Mouse (Mus musculus) G1E (cell line): ENCODE measurements around the gene Babam1. TPM values are rescaled to one million over a fixed set of nuclear protein-coding genes. Genes with fewer than 3 reads are reported as not detected.

Experiments used
- ATAC-seq: 2 replicates; pipeline ENCODE4 v1.8.0; 2016; ENCODE audit warnings: mild to moderate bottlenecking; ENCODE audit not compliant: insufficient number of reproducible peaks, poor library complexity, low FRiP score, severe bottlenecking; ENCODE audit errors: extremely low read depth
- DNase-seq: peaks from one replicate; pipeline ENCODE4 v3.0.0; 2012; ENCODE audit warnings: low spot score
- H3K27me3 ChIP-seq: 2 replicates; pipeline ENCODE4 v1.6.1; 2012; ENCODE audit warnings: mild to moderate bottlenecking, low read length, inconsistent platforms; ENCODE audit not compliant: insufficient read depth
- H3K36me3 ChIP-seq: replicated peaks from 2 replicates; pipeline ENCODE3; 2012; ENCODE audit warnings: mild to moderate bottlenecking, inconsistent platforms
- H3K4me1 ChIP-seq: 2 replicates; pipeline ENCODE4 v1.6.1; 2012; ENCODE audit warnings: low read depth, low read length, inconsistent platforms, mixed read lengths; ENCODE audit not compliant: insufficient read depth
- H3K4me3 ChIP-seq: 2 replicates; pipeline ENCODE4 v1.5.1; 2012; ENCODE audit warnings: low read depth, mild to moderate bottlenecking, inconsistent platforms, low read length, moderate library complexity, mixed read lengths
- H3K9me3 ChIP-seq: replicated peaks from 2 replicates; pipeline ENCODE4 v1.6.1; 2012; ENCODE audit warnings: inconsistent platforms
- CTCF ChIP-seq: IDR thresholded peaks from 2 replicates; pipeline ENCODE4 v1.5.1; 2012; ENCODE audit warnings: low read depth, low read length, inconsistent platforms, mixed read lengths
- GATA1 ChIP-seq: IDR thresholded peaks from 2 replicates; pipeline ENCODE4 v1.6.1; 2012; ENCODE audit warnings: borderline replicate concordance, low read length, inconsistent platforms, mixed read lengths
- GATA2 ChIP-seq: IDR thresholded peaks from 2 replicates; pipeline ENCODE4 v1.6.1; 2012; ENCODE audit warnings: low read depth, low read length, inconsistent platforms, borderline replicate concordance
- POLR2AphosphoS5 ChIP-seq: IDR thresholded peaks from 2 replicates; pipeline ENCODE4 v1.6.1; 2012; ENCODE audit warnings: low read depth, low read length, inconsistent platforms; ENCODE audit not compliant: insufficient replicate concordance
- TAL1 ChIP-seq: conservative IDR thresholded peaks from 2 replicates; pipeline ENCODE4 v1.6.1; 2012; ENCODE audit warnings: low read depth, low read length, inconsistent platforms, mixed read lengths
- polyA plus RNA-seq: library from polyadenylated mRNA; stranded (reverse); fragments of >175 nt; gene quantifications from 2 replicates; pipeline ENCODE4 v1.2.3, GENCODE M21; 2012
- total RNA-seq, 2 experiments: library from RNA; stranded (forward) in 1 of 2; stranded (reverse) in 1 of 2; fragments of 200-1000 nt in 1 of 2; fragments of >200 nt in 1 of 2; fragmentation: Nextera tagmentation in 1 of 2; gene quantifications; 2 replicates each; pipeline ENCODE4 v1.2.3; 2014 to 2017

Gene Babam1
- total and polyA plus RNA-seq, 3 experiments = 58.4 to 106 (median 92.1) TPM

DNA sequence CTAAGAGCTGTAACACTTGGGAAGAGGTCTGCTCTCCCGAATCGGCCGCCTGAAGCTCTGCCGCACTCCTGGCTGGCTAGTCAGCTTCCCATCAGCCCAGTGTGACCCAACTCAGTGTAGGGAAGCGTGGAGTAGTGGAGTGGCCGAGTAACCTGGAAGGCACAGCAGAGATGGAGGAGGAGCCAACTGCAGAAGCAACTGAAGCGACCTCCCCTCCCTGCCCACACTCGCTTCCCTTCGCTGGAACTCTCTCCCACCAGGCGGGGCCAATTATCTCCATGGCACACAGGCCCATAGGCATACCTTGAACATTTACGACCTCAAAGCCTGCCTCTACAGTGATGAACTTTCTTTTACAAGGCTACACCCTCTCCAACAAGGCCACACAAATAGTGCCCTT, 55.1 kb downstream of the Babam1 start:
- Histone ChIP-seq H3K4me3 (no peak overlapping the region; the same call in 1 of the 2 replicates), H3K9me3 (no peaks in the 10 kb centered on the region), H3K36me3 (peaks cover 2% of the 10 kb centered on the region), H3K4me1 (peaks cover 9% of the 10 kb centered on the region), H3K27me3 (peaks cover 41% of the 10 kb centered on the region)
- no peak for DNase-seq
- TF ChIP-seq TAL1 (no peak), POLR2AphosphoS5 (no peak), GATA2 (no peak)
- no peak for ATAC-seq

DNA sequence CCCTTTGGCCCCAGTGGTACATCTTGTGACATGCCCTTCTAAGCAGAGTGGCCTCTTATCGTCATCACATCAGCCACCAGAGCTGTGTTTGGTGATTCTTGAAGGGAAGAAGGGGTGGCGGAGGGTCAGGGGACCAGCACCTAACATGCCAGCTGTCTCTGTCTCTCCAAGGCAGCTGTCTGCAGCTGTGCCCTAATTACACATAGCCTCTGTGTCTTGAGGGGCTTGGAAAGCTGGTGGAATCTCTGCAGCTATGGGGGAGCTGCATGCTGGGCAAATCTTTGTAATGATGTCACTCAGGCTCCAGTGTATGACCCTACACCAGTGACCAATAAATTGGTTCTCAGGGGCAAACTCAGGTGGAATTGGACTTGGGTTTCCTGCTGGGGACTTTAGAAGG, 56.0 kb downstream of the Babam1 start:
- no peak overlapping the region for H3K4me3 ChIP-seq
- H3K27me3 ChIP-seq = peaks cover 36% of the 10 kb centered on the region
- no peak for TF ChIP-seq GATA2
- no peak for TF ChIP-seq TAL1
- no peak for TF ChIP-seq GATA1
- TF ChIP-seq CTCF = no peak
- no peak for TF ChIP-seq POLR2AphosphoS5
- peaks cover 18% of the 10 kb centered on the region for H3K4me1 ChIP-seq
- DNase-seq (no peak), ATAC-seq (no peak)
- H3K9me3 ChIP-seq = no peaks in the 10 kb centered on the region
- H3K36me3 ChIP-seq = peaks cover 9% of the 10 kb centered on the region

Other genes with a start within 250 kb of the Babam1 start
Only the 20 nearest of the 22 such genes appear.
- 40.0 and 44.7 TPM in 2 replicates for gene Myo9b, start 124.1 kb upstream of the Babam1 start, total RNA-seq (2014; fragmentation: Nextera tagmentation)
- gene Myo9b, start 124.1 kb upstream of the Babam1 start, total RNA-seq (2017) = 43.9 and 46.2 TPM in 2 replicates
- gene Myo9b, start 124.1 kb upstream of the Babam1 start, polyA plus RNA-seq = 58.6 TPM in 2 replicates
- 17.8 and 18.3 TPM in 2 replicates for gene Haus8, start 123.9 kb upstream of the Babam1 start, total RNA-seq (2014; fragmentation: Nextera tagmentation)
- 50.2 and 51.1 TPM in 2 replicates for gene Haus8, start 123.9 kb upstream of the Babam1 start, total RNA-seq (2017)
- 18.1 and 25.5 TPM in 2 replicates for gene Haus8, start 123.9 kb upstream of the Babam1 start, polyA plus RNA-seq
- 23.3 and 34.5 TPM in 2 replicates for gene Use1, start 30.0 kb upstream of the Babam1 start, total RNA-seq (2014; fragmentation: Nextera tagmentation)
- gene Use1, start 30.0 kb upstream of the Babam1 start, total RNA-seq (2017) = 70.8 and 81.0 TPM in 2 replicates
- 151 and 198 TPM in 2 replicates for gene Use1, start 30.0 kb upstream of the Babam1 start, polyA plus RNA-seq
- 4.7 and 6.2 TPM in 2 replicates for gene Ocel1, start 25.6 kb upstream of the Babam1 start, total RNA-seq (2014; fragmentation: Nextera tagmentation)
- gene Ocel1, start 25.6 kb upstream of the Babam1 start, total RNA-seq (2017) = 18.0 and 25.8 TPM in 2 replicates
- gene Ocel1, start 25.6 kb upstream of the Babam1 start, polyA plus RNA-seq = 32.3 and 37.6 TPM in 2 replicates
- 6.4 and 8.6 TPM in 2 replicates for gene Nr2f6, start 14.9 kb upstream of the Babam1 start, total RNA-seq (2014; fragmentation: Nextera tagmentation)
- 9.7 and 17.0 TPM in 2 replicates for gene Nr2f6, start 14.9 kb upstream of the Babam1 start, total RNA-seq (2017)
- 36.0 and 47.8 TPM in 2 replicates for gene Nr2f6, start 14.9 kb upstream of the Babam1 start, polyA plus RNA-seq
- gene Ushbp1, start 1.1 kb upstream of the Babam1 start, total RNA-seq (2014; fragmentation: Nextera tagmentation) = not detected in 2 replicates
- gene Ushbp1, start 1.1 kb upstream of the Babam1 start, total RNA-seq (2017) = 0.06 and 0.11 TPM in 2 replicates
- gene Ushbp1, start 1.1 kb upstream of the Babam1 start, polyA plus RNA-seq = 0.08 and 0.09 TPM in 2 replicates
- gene Ankle1, start 9.1 kb downstream of the Babam1 start, total RNA-seq (2014; fragmentation: Nextera tagmentation) = 5.9 and 16.2 TPM in 2 replicates
- 9.8 and 12.1 TPM in 2 replicates for gene Ankle1, start 9.1 kb downstream of the Babam1 start, total RNA-seq (2017)
- gene Ankle1, start 9.1 kb downstream of the Babam1 start, polyA plus RNA-seq = 13.7 and 15.1 TPM in 2 replicates
- gene Abhd8, start 66.8 kb downstream of the Babam1 start, total RNA-seq (2014; fragmentation: Nextera tagmentation) = 2.6 and 3.9 TPM in 2 replicates
- gene Abhd8, start 66.8 kb downstream of the Babam1 start, total RNA-seq (2017) = 4.5 and 5.0 TPM in 2 replicates
- gene Abhd8, start 66.8 kb downstream of the Babam1 start, polyA plus RNA-seq = 17.0 and 20.9 TPM in 2 replicates
- 42.0 and 65.5 TPM in 2 replicates for gene Mrpl34, start 68.1 kb downstream of the Babam1 start, total RNA-seq (2014; fragmentation: Nextera tagmentation)
- 68.2 and 74.9 TPM in 2 replicates for gene Mrpl34, start 68.1 kb downstream of the Babam1 start, total RNA-seq (2017)
- 149 and 161 TPM in 2 replicates for gene Mrpl34, start 68.1 kb downstream of the Babam1 start, polyA plus RNA-seq
- 51.9 and 56.2 TPM in 2 replicates for gene Dda1, start 72.3 kb downstream of the Babam1 start, total RNA-seq (2014; fragmentation: Nextera tagmentation)
- gene Dda1, start 72.3 kb downstream of the Babam1 start, total RNA-seq (2017) = 16.2 and 19.6 TPM in 2 replicates
- gene Dda1, start 72.3 kb downstream of the Babam1 start, polyA plus RNA-seq = 209 and 288 TPM in 2 replicates
- gene Ano8, start 89.1 kb downstream of the Babam1 start, total RNA-seq (2014; fragmentation: Nextera tagmentation) = 0.97 and 1.1 TPM in 2 replicates
- 2.1 and 2.5 TPM in 2 replicates for gene Ano8, start 89.1 kb downstream of the Babam1 start, total RNA-seq (2017)
- gene Ano8, start 89.1 kb downstream of the Babam1 start, polyA plus RNA-seq = 1.4 and 1.5 TPM in 2 replicates
- gene Gtpbp3, start 91.2 kb downstream of the Babam1 start, total RNA-seq (2014; fragmentation: Nextera tagmentation) = 5.8 and 6.4 TPM in 2 replicates
- 14.6 and 18.2 TPM in 2 replicates for gene Gtpbp3, start 91.2 kb downstream of the Babam1 start, total RNA-seq (2017)
- gene Gtpbp3, start 91.2 kb downstream of the Babam1 start, polyA plus RNA-seq = 26.1 and 33.3 TPM in 2 replicates
- not detected in 2 replicates for gene Plvap, start 114.9 kb downstream of the Babam1 start, total RNA-seq (2014; fragmentation: Nextera tagmentation)
- 0.16 and 0.17 TPM in 2 replicates for gene Plvap, start 114.9 kb downstream of the Babam1 start, total RNA-seq (2017)
- gene Plvap, start 114.9 kb downstream of the Babam1 start, polyA plus RNA-seq = 0.88 and 0.90 TPM in 2 replicates
- gene Ccdc194, start 128.8 kb downstream of the Babam1 start, total RNA-seq (2014; fragmentation: Nextera tagmentation) = not detected in 2 replicates
- 0.22 TPM in 1 of 2 replicates, not detected in the other for gene Ccdc194, start 128.8 kb downstream of the Babam1 start, total RNA-seq (2017)
- not detected in 2 replicates for gene Ccdc194, start 128.8 kb downstream of the Babam1 start, polyA plus RNA-seq
- gene Bst2, start 140.6 kb downstream of the Babam1 start, total RNA-seq (2014; fragmentation: Nextera tagmentation) = 6.3 and 8.0 TPM in 2 replicates
- gene Bst2, start 140.6 kb downstream of the Babam1 start, total RNA-seq (2017) = 6.4 and 7.6 TPM in 2 replicates
- 44.0 and 59.6 TPM in 2 replicates for gene Bst2, start 140.6 kb downstream of the Babam1 start, polyA plus RNA-seq
- gene Mvb12a, start 146.1 kb downstream of the Babam1 start, total RNA-seq (2014; fragmentation: Nextera tagmentation) = 40.4 and 41.4 TPM in 2 replicates
- gene Mvb12a, start 146.1 kb downstream of the Babam1 start, total RNA-seq (2017) = 56.2 and 75.9 TPM in 2 replicates
- gene Mvb12a, start 146.1 kb downstream of the Babam1 start, polyA plus RNA-seq = 132 and 166 TPM in 2 replicates
- gene Tmem221, start 162.0 kb downstream of the Babam1 start, total RNA-seq (2014; fragmentation: Nextera tagmentation) = not detected in 2 replicates
- not detected in 2 replicates for gene Tmem221, start 162.0 kb downstream of the Babam1 start, total RNA-seq (2017)
- gene Tmem221, start 162.0 kb downstream of the Babam1 start, polyA plus RNA-seq = not detected in 2 replicates
- gene Nxnl1, start 169.7 kb downstream of the Babam1 start, total RNA-seq (2014; fragmentation: Nextera tagmentation) = not detected in 2 replicates
- not detected in 2 replicates for gene Nxnl1, start 169.7 kb downstream of the Babam1 start, total RNA-seq (2017)
- gene Nxnl1, start 169.7 kb downstream of the Babam1 start, polyA plus RNA-seq = not detected in 2 replicates
- gene Slc27a1, start 172.0 kb downstream of the Babam1 start, total RNA-seq (2014; fragmentation: Nextera tagmentation) = not detected in 2 replicates
- 0.12 and 0.33 TPM in 2 replicates for gene Slc27a1, start 172.0 kb downstream of the Babam1 start, total RNA-seq (2017)
- gene Slc27a1, start 172.0 kb downstream of the Babam1 start, polyA plus RNA-seq = not detected in 2 replicates
- gene Pgls, start 195.3 kb downstream of the Babam1 start, total RNA-seq (2014; fragmentation: Nextera tagmentation) = 39.7 and 47.5 TPM in 2 replicates
- gene Pgls, start 195.3 kb downstream of the Babam1 start, total RNA-seq (2017) = 87.2 and 140 TPM in 2 replicates
- gene Pgls, start 195.3 kb downstream of the Babam1 start, polyA plus RNA-seq = 331 and 360 TPM in 2 replicates